Mouse (Mus musculus): ENCODE results near the gene Prickle2.

The Prickle2 gene

DNA sequence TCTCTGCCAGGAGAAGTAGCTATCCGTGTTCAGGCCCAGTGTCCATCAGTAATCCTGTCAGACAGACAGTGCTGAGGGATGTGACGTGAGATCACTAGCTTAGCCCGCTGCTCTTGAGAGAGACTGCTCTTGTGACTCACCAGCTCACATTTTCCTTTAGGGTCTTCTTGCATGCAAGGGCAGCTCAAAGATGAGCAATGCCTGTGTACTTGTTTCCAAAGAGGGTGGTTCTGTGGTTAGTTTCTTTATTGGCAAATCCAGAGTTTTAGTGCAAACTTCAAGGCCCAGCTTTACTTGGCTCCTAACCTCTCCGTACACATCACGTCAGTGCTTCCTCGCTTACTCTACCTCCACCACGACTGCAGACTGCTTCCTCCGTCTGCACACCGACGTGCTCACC is 324.9 kb downstream of the Prickle2 start:
- no peak for DNase-seq (ENCODE audit: low spot score)

DNA sequence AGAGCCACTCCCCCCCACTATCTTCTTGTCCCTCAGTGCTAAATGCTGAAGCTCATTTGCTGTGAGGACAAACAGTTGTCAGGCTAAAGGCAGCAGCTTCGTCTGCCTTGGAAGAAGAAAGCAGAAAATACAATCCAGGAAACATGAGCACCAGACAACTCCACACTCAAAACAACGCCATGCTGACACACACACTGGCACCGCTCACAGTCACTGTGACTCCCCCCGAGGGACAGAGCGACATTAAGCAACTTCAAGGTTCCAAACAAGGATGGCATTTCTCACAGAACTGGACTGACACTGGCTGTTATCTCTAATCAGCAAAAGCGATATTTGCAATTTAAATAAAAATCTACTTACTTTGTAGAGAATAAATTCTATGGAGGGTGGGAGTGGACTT is 331.1 kb downstream of the Prickle2 start:
- DNase-seq (ENCODE audit: low spot score) = no peak

DNA sequence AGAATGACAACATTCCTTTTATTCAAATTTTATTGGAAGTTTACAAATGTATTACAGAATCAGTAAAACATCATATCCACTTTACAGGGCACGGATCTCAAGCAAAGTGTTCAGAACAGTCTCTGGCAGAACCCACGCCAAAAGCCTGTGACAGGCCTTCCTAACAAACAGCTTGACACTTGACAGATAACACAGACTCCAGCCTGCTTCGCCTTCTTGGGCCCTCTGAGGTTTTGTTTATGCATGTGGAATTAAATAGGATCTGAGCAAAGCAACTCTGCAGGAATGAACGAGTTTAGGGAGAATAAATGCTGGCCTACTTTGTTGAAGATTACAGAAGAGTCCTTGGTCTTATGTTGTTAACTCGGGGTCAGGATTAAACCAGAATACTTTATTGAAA is 335.1 kb downstream of the Prickle2 start:
- no peak for DNase-seq (ENCODE audit: low spot score)

DNA sequence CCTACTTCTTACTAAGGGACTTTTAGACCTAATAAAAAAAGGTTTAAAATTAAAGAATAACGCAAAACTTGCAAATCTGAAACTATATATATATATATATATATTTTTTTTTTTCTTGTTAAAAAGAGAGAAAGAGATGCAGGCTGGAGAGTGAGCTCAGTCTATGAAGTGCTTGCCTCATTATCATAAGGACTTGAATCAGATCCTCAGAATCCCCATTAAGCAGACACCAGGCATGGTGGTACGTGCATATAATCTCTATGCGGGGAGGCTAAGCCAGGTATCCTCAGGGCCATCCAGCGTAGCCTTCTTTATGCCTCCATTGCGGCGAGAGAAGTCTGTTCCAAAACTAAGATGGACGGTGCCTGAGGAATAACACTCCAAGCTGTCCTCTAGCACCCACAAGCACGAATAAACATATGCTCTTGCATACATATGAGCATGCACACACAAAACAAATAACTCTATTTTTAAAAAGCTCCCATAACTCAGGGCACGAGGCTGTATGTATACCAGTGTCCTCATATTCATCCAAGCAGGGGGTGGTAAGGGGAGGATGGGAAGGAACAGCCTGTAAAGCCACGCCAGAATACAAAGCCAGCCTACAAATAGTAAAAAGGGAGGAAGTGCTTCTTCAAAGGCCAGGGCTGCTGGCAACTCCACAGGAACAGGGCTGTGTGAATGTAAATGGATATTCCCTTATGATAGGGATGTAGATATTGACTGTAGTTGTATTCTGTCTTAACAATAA is 358.5 kb downstream of the Prickle2 start:
- DNase-seq (ENCODE audit: low spot score) = no peak

DNA sequence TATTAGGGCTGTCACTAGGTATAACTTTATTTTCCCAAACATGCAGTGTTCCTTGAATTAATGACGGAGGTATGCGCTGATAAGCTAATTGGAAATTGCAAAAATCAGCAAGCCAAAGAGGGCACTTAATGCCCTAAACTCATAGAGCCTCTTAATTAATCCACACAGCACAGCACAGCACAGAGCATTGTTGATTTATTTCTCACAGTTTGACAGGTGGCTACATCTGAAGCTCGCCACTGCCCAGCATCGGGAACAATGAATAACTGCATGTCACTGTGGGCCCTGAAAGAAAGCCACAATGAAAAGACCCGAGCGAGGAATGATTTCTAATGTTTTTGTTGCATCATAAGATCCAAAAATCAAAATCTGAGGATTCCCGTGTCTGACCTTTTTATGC is 359.2 kb downstream of the Prickle2 start:
- DNase-seq (ENCODE audit: low spot score) = no peak

DNA sequence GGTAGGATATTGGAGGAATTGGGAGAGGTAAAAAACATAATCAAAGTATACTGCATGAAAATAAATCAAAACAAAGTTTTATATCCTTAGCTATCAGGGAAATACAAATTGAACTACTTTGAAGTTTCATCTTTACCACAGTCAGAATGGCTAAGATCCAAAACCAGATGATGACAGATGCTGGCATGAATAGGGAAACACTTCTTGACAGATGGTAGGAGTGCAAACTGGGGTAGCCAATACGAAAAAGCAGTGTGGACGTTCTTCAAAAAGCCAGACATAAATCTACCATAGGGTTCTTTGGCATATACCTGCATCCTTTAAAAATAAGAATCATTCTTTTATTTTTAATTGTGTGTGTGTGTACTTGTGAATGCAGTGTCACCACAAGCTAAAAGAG is 360.8 kb downstream of the Prickle2 start:
- DNase-seq (ENCODE audit: low spot score) = peak; percentile 11

DNA sequence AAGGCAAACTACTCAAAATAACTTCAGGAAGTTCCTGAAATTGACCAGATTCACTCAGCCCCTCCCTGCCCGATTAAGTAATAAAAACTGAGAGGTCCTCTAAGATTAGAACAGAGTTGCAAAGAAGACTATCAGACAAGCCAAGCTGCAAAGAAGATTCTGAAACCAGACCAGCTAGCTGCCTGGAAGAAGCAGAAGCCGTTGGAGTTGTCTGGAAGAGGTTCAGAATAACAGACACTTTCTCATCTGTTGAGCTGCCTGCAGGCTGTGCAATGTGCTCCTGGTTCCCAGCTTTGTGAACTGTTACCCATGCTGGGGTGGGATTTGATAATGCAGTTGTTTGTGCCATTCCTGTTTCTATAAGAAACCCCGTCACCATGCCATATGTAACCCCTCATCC is 361.4 kb downstream of the Prickle2 start:
- DNase-seq (ENCODE audit: low spot score) = no peak
